Mouse (Mus musculus): ENCODE data around the gene Secisbp2.

GRCm38 (mm10) chr13:51679332-51679731, 27.8 kb downstream of the Secisbp2 start:
- TF ChIP-seq CTCF (IDR thresholded peaks at IDR 0.05; ENCODE audit: low read depth) (no peak), EP300 (optimal IDR thresholded peaks at IDR 0.05) (no peak)
